ENCODE assay signal across 9 mouse cellular contexts in the genomic region with DNA sequence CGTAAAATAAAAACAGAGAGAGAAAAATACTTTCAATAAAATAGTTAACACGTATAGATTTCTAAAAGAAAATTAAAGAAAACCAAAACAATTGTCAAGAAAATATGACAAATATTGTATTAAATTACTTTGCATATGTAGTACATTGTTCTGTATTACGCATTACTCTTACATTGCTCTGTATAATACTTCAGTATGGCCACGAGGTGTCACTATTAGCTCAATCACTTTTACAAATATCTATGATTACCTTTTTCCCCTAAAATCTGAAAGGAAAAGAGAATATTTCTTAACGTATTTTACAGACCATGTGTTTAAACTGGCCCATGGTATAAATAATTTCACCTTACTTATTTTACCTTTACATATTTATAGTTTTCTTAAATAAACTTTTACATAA.
DNase-seq lines count a peak whose midpoint lies in the region; ATAC-seq and TF ChIP-seq lines count a peak whose summit lies in the region.
"Had no signal": no experiment of that assay in that cellular context is flagged by ENCODE, and none has a peak within 500 bp of the region (broad histone marks: within the 10 kb centered on the region; RNA-seq: fewer than 3 reads in every experiment).

No protein-coding gene starts in this region.

- peak; percentile 25; the same call in 1 of the 2 replicates for TF ChIP-seq CTCF in cerebellum, adult 2 months (IDR thresholded peaks at IDR 0.05; ENCODE audit: borderline replicate concordance, insufficient read depth, low read depth, low read length)
- peak; percentile 52 for TF ChIP-seq CTCF in liver, postnatal 0 days (IDR thresholded peaks at IDR 0.05; ENCODE audit: low read depth)

- H3K9me3 ChIP-seq in liver, postnatal 0 days (ENCODE audit: low read length): no peaks in the 10 kb centered on the region
- no peaks in the 10 kb centered on the region for H3K9me3 ChIP-seq in liver, embryonic 12.5 days (replicated peaks)
- no peaks in the 10 kb centered on the region for H3K9me3 ChIP-seq in intestine, embryonic 16.5 days (ENCODE audit: control insufficient read depth, low read length)

- H3K27ac ChIP-seq in cerebellum, adult 2 months (ENCODE audit: insufficient read depth, low read length): no peak overlapping the region
- H3K27ac ChIP-seq in liver, postnatal 0 days (ENCODE audit: low read depth): no peak overlapping the region
- no peak overlapping the region for H3K27ac ChIP-seq in liver, embryonic 12.5 days
- H3K27ac ChIP-seq in intestine, embryonic 16.5 days (ENCODE audit: low read length): no peak overlapping the region

- DNase-seq in cerebellum, adult 2 months: peak in 1 of 2 experiments; percentile 45
- DNase-seq in cerebellum, adult 11 months: no peak
- no peak for DNase-seq in liver, postnatal 0 days
- DNase-seq in forelimb bud, embryonic 11.5 days (ENCODE audit: low read depth, low spot score): peak; percentile 29
- DNase-seq in retina, embryonic 14.5 days (ENCODE audit: low spot score): peak; percentile 80
- no peak for DNase-seq in left cerebral cortex, adult 11 months (ENCODE audit: low spot score)

- H3K36me3 ChIP-seq in liver, postnatal 0 days (replicated peaks; ENCODE audit: insufficient read depth, low read length): no peaks in the 10 kb centered on the region
- no peaks in the 10 kb centered on the region for H3K36me3 ChIP-seq in liver, embryonic 12.5 days
- H3K36me3 ChIP-seq in intestine, embryonic 16.5 days (ENCODE audit: control insufficient read depth, insufficient read depth, low read length): no peaks in the 10 kb centered on the region

- H3K4me2 ChIP-seq in liver, postnatal 0 days (ENCODE audit: low read depth, low read length): no peak overlapping the region
- no peak overlapping the region for H3K4me2 ChIP-seq in liver, embryonic 12.5 days
- no peak overlapping the region for H3K4me2 ChIP-seq in intestine, embryonic 16.5 days (ENCODE audit: low read depth, low read length)

- no peak for TF ChIP-seq EP300 in liver, postnatal 0 days (IDR thresholded peaks at IDR 0.05; ENCODE audit: low read depth)

- H3K27me3 ChIP-seq in cerebellum, adult 2 months (ENCODE audit: control insufficient read depth, insufficient read depth, low read length): no peaks in the 10 kb centered on the region
- no peaks in the 10 kb centered on the region for H3K27me3 ChIP-seq in liver, postnatal 0 days (ENCODE audit: insufficient read depth, low read length)
- H3K27me3 ChIP-seq in liver, embryonic 12.5 days (replicated peaks): no peaks in the 10 kb centered on the region
- H3K27me3 ChIP-seq in intestine, embryonic 16.5 days (replicated peaks; ENCODE audit: control insufficient read depth, insufficient read depth, low read length): no peaks in the 10 kb centered on the region

- no peak overlapping the region for H3K4me3 ChIP-seq in cerebellum, adult 2 months (replicated peaks; ENCODE audit: insufficient read depth, low read depth, low read length)
- H3K4me3 ChIP-seq in liver, postnatal 0 days (ENCODE audit: low read depth, low read length): no peak overlapping the region
- no peak overlapping the region for H3K4me3 ChIP-seq in liver, embryonic 12.5 days
- H3K4me3 ChIP-seq in intestine, embryonic 16.5 days (ENCODE audit: low read length): no peak overlapping the region
- H3K4me3 ChIP-seq: erythroblast, embryonic 14.5 days had no signal

- H3K9ac ChIP-seq in liver, postnatal 0 days (replicated peaks): no peak overlapping the region
- H3K9ac ChIP-seq in liver, embryonic 12.5 days: no peak overlapping the region
- no peak overlapping the region for H3K9ac ChIP-seq in intestine, embryonic 16.5 days (ENCODE audit: low read depth, low read length)

- no peak for ATAC-seq in liver, postnatal 0 days
- no peak for ATAC-seq in liver, embryonic 12.5 days
- no peak for ATAC-seq in intestine, embryonic 16.5 days

- H3K4me1 ChIP-seq in cerebellum, adult 2 months (ENCODE audit: control insufficient read depth, insufficient read depth, low read length): no peaks in the 10 kb centered on the region
- H3K4me1 ChIP-seq in liver, postnatal 0 days (ENCODE audit: insufficient read depth): no peaks in the 10 kb centered on the region
- H3K4me1 ChIP-seq in liver, embryonic 12.5 days: no peaks in the 10 kb centered on the region
- no peaks in the 10 kb centered on the region for H3K4me1 ChIP-seq in intestine, embryonic 16.5 days (ENCODE audit: control insufficient read depth, insufficient read depth, low read length)

- no peak for TF ChIP-seq POLR2A in cerebellum, adult 2 months (IDR thresholded peaks at IDR 0.05; ENCODE audit: borderline replicate concordance, insufficient read depth, low read length)

- WGBS in cerebellum, adult 2 months: 30% methylated on average over 5 of the region's 5 CpGs
- WGBS in liver, postnatal 0 days (ENCODE audit: insufficient replicate concordance): 30% methylated on average over 5 of the region's 5 CpGs
- 28% methylated on average over 5 of the region's 5 CpGs for WGBS in liver, embryonic 12.5 days (ENCODE audit: insufficient replicate concordance)
- WGBS in intestine, embryonic 16.5 days: 29% methylated on average over 5 of the region's 5 CpGs

Comparison
In these comparisons a context has a peak if more than half of its experiments do, and no peak if none do; other contexts are left out.
1. DNase-seq: peak in forelimb bud, embryonic 11.5 days (single experiment) and retina, embryonic 14.5 days (single experiment); none in cerebellum, adult 11 months (single experiment), liver, postnatal 0 days (single experiment) and left cerebral cortex, adult 11 months (single experiment).